Mouse (Mus musculus) thymus, postnatal 25 days (tissue): Measurements from ENCODE around the gene Rexo4.

Experiments used
- DNase-seq: peaks from one replicate; pipeline ENCODE4 v3.0.0; 2022

Gene Rexo4

DNA sequence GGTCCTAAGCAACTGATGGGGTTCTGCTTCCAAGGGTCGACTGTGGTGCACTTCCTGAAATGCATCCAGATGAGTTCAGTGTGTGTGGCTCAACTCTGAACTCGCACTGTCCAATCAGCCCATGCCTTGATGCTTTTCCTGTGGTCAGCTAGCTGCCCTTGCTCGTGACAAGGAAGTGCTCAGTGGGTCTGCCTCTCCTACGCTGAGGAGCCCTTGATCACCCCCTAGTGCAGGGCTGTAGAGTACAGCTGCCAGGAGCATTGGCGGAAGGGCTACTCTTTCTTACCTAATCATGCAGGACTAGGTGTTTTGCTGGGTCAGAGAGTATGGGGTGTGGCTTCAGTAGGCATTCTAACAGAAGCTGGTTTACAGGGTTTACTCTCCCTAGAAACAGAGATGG lies 22.6 kb downstream of the Rexo4 start:
- no peak for DNase-seq

- DNase-seq = peak; percentile 58
Observed at GRCm38 (mm10) chr2:26936425-26936824, 27.8 kb downstream of the Rexo4 start.

DNA sequence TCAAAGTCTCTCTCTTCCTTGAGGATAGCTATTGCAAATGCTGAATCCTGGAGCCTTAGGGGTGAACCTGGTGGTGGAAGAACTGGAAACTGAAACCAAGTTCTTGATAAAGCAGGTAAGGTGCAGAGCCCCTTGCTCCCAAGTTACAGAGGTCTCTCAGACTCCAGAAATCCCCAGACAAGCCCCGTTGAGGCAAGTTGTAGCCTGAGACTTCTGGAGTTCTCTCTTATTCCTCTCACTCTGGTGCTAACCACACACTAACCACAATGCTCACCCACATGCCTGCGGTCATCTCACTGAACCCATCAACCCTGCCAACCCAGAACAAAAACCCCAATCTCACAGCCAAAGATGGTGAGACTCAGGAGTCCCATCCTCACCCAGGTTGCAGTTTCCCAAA lies 28.9 kb downstream of the Rexo4 start:
- DNase-seq = peak; percentile 51

GRCm38 (mm10) chr2:26933304-26934055 lies 30.7 kb downstream of the Rexo4 start, which contains the start of the genes Surf4 and Stkld1:
Gene Surf4, minus strand, starts transcription at chr2:26933928.
Gene Stkld1, plus strand, starts transcription at chr2:26934047.
- peak; percentile 94 for DNase-seq

DNA sequence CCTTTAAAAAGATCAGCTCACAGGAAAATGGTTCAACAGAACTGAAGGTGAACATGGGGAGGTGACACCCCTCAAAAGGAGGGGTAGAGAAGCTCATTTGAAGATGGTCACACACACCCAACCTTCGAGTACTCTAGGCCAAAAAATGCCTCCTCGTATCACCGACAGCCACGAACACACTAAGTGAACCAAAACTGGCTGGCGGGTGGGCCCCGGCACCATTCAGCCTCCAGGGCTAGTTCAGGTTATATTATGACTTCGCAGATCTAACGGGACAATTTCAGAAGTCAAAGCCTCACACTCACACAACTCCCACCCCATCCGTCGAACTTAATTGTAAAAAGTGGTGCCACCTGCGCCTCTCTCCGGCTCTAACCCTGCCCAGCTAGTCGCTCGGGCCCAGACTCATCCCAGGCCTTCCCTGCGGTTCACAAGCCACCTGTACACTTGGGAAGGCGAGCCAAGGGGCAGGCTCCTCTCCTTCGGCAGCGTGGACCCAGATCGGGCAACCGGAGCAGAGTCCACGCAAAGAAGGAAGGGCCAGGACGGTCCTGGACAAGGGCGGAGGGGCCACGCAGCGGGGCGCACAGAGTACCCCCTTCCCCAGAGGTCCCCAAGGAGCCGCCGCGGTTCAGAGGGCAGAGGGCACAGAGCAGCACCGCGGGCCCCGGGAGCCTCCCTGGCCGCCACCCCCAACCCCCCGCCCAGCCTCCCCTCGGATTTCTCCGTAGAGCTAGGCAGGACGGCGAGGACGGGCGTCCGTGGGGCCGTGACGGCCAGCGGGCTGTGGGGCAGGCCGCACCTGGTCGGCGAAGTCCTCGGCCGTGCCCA lies 31.5 kb downstream of the Rexo4 start:
- DNase-seq = peak; percentile 53

- peak; percentile 83 for DNase-seq
Observed at GRCm38 (mm10) chr2:26930390-26930789, 33.8 kb downstream of the Rexo4 start.

DNA sequence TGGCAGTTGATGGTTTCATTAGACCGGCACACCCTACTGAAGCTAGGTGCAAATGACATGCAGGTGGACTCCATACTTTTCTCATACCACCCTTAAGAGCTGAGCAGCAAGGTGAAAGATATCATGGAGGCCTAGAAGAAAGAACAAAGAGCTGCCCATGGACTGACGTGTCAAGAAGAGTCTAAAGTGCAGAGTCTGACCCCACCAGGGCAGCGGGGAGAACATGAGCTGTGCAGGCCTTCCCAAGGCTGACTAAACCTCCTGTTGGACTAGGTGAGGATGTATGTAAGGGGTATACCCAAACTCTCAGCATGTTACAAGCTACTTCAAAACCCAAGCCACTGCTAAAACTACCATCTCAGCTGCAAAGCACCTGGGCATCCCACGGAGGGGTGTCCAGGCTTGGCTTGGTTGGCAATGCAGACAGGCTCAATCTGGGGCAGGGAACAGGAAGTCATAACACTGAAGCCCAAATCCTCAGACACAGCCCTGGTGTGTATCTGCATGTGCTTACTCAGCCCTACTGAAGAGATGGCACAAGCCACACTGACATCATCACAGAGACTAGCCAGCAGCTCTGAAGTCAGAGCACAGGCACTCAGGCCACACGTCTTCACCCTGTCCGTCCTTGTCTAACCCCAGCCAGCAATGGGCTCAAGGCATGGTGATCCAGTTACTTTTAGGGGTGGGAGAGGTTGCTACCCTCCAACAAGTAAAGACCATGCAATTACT lies 36.3 kb downstream of the Rexo4 start:
- no peak for DNase-seq

DNA sequence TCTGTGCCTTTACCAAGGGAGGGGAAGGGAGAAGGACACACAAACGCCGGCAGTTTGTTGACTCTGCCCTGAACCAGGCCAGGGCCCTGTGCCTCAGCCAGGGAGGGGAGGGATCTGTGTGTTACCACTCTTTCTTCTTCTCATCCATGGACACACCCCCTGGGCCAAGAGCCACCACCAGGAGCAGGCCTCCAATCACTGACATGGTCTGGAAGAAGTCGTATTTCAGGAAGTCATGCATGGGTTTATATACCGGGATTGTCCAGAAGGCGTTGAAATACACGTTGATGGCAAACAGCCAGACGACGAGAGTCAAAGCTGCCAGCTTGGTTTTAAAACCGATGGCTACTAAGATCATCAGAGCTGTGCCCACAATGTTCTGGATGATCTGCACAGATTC lies 42.4 kb downstream of the Rexo4 start:
- DNase-seq = no peak

- DNase-seq = no peak
Observed at GRCm38 (mm10) chr2:26920190-26920855, 43.9 kb downstream of the Rexo4 start.

- no peak for DNase-seq
Observed at GRCm38 (mm10) chr2:26919684-26920083, 44.5 kb downstream of the Rexo4 start.

DNA sequence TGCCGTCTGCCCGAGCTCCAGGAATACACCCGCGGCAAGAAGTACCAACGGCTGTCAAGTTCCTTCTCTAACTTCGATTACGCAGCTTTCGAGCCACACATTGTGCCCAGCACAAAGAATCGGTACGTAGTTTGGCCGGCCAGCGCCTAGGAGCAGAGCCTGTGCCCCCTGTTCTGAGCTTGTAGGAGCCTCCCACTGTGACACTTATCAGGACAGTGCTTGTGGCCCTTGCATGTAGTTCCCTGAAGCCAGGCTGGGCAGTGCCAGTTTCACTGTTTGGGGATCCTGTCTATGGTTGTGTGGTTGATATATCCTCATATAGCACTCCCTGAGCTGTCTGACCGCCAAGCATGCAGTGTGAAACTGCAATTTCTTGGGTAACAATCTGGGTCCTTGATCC lies 47.4 kb downstream of the Rexo4 start:
- no peak for DNase-seq

- peak; percentile 69 for DNase-seq
Observed at GRCm38 (mm10) chr2:26915927-26916728, 48.1 kb downstream of the Rexo4 start, which contains the start of the genes Surf2 and Surf1. Gene Surf2, plus strand, starts transcription at chr2:26916367. Gene Surf1, minus strand, starts transcription at chr2:26916530.

- no peak for DNase-seq
Observed at GRCm38 (mm10) chr2:26914148-26914941, 49.8 kb downstream of the Rexo4 start.

- DNase-seq = no peak
Observed at GRCm38 (mm10) chr2:26913416-26914147, 50.6 kb downstream of the Rexo4 start.

DNA sequence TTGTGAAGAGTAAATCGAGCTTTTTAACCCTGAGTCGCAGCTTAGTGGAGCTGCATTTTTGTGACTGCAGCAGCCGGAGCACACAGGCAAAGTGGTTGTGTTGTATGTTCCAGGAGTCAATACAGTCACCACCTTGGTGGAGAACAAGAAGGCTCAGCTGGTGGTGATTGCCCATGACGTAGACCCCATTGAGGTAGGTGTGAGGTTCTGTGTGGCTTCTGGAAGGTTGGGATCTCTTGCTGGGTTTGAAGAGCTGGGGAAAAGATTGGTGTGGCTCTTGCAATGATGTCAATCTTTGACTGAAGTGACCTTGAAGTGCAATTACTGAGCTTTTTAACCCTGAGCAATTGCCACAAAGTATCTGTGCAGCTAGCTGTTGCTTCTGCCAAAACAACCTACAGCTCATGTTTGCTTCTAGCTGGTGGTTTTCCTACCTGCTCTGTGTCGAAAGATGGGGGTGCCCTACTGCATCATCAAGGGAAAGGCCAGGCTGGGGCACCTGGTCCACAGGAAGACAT lies 51.9 kb downstream of the Rexo4 start:
- no peak for DNase-seq

DNA sequence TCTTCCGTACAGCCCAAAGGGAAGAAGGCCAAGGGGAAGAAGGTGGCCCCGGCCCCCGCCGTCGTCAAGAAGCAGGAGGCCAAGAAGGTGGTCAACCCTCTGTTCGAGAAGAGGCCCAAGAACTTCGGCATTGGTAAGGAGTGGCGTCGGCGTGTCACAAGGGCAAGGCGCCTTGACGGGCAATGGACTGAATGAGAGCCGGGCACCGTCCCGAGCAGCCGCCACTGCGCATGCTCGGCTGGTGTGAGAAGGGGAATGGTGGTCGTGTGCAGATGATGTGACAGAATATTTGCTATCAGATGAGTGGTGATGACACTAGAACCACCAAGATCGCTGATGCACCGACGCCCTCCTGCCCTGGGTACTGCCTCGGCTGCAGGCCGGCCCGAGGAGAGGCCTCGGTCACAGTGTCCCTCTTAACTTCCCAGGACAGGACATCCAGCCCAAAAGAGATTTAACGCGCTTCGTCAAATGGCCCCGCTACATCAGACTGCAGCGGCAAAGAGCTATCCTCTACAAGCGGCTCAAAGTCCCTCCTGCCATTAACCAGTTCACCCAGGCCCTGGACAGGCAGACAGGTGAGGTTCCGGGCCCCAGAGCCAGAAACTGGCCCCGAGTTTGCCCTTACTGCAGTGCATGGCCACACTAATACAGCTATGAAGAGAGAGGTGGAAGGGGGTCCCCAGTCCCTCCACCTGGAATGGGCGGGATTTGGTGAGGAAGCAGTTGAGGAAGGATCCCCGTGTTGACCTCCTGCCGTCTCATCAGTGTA lies 53.0 kb downstream of the Rexo4 start:
- no peak for DNase-seq

- DNase-seq = peak; percentile 99
Observed at GRCm38 (mm10) chr2:26910124-26910993, 53.8 kb downstream of the Rexo4 start, which contains the start of the genes Med22 and Rpl7a. Gene Med22, minus strand, starts transcription at chr2:26910677. Gene Rpl7a, plus strand, starts transcription at chr2:26910764.

DNA sequence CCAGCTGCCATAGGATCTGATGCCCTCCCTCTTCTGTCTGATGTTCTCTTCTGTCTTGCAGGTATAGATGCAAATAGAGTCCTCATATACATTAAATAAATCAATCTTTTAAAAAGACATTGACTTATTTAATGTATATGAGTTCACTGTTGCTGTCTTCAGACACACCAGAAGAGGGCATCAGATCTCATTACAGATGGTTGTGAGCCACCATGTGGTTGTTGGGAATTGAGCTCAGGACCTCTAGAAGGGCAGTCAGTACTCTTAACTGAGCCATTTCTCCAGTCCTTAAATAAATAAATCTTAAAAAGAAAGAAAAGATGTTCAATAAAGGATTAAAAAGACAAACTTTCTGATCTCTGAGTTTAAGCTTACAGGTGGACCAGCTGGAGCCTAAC lies 54.8 kb downstream of the Rexo4 start:
- DNase-seq = no peak
